Mouse (Mus musculus) limb, embryonic 14.5 days (tissue): ENCODE data around the gene Aff3. TPM values are rescaled to one million over a fixed set of nuclear protein-coding genes. Genes with fewer than 3 reads are reported as not detected.
A peak's percentile ranks its signal among the peaks of the same experiment; 100 is the strongest.

Source experiments
- ATAC-seq: fragments of 200-750 bp; cut with Nextera tagmentation; 2 replicates; pipeline ENCODE4 v1.8.0; 2017; ENCODE audit warnings: low read depth, moderate number of reproducible peaks, moderate TSS enrichment; ENCODE audit not compliant: low FRiP score
- DNase-seq: peaks from one replicate; pipeline ENCODE4 v3.0.0-alpha.2; 2015; ENCODE audit warnings: low spot score
- H3K27ac ChIP-seq: fragments of 300-500 bp; sonication (generic); replicated peaks from 2 replicates; pipeline ENCODE4 v1.5.1; 2014; ENCODE audit warnings: low read depth, mild to moderate bottlenecking, low read length, moderate library complexity, mixed read lengths
- H3K27me3 ChIP-seq: fragments of 300-500 bp; sonication (generic); 2 replicates; pipeline ENCODE4 v1.6.1; 2014; ENCODE audit warnings: low read length, mixed read lengths; ENCODE audit not compliant: control insufficient read depth, insufficient read depth
- H3K36me3 ChIP-seq: fragments of 300-500 bp; sonication (generic); 2 replicates; pipeline ENCODE4 v1.6.1; 2014; ENCODE audit warnings: mild to moderate bottlenecking, low read length, moderate library complexity, mixed read lengths; ENCODE audit not compliant: control insufficient read depth, insufficient read depth
- H3K4me1 ChIP-seq: fragments of 300-500 bp; sonication (generic); 2 replicates; pipeline ENCODE4 v1.6.1; 2014; ENCODE audit warnings: antibody characterized with exemption, low read length, mixed read lengths; ENCODE audit not compliant: control insufficient read depth, insufficient read depth
- H3K4me2 ChIP-seq: fragments of 300-500 bp; sonication (generic); replicated peaks from 2 replicates; pipeline ENCODE4 v1.6.1; 2014; ENCODE audit warnings: low read depth, mild to moderate bottlenecking, low read length, moderate library complexity; ENCODE audit not compliant: severe bottlenecking
- H3K4me3 ChIP-seq: fragments of 300-500 bp; sonication (generic); replicated peaks from 2 replicates; pipeline ENCODE4 v1.5.1; 2014; ENCODE audit warnings: low read length
- H3K9ac ChIP-seq: fragments of 300-500 bp; sonication (generic); 2 replicates; pipeline ENCODE4 v1.6.1; 2014; ENCODE audit warnings: mild to moderate bottlenecking, low read depth, low read length, moderate library complexity; ENCODE audit not compliant: severe bottlenecking
- H3K9me3 ChIP-seq: fragments of 300-500 bp; sonication (generic); 2 replicates; pipeline ENCODE4 v1.6.1; 2016; ENCODE audit warnings: low read length; ENCODE audit not compliant: control insufficient read depth
- POLR2A ChIP-seq: fragments of 200-500 bp; IDR thresholded peaks from 2 replicates; pipeline ENCODE4 v1.8.0; 2012; ENCODE audit warnings: inconsistent platforms, mild to moderate bottlenecking, moderate library complexity, borderline replicate concordance; ENCODE audit not compliant: insufficient read depth, insufficient read length; ENCODE audit errors: extremely low read depth
- WGBS: fragments of 180-500 bp; shearing (Covaris S2); extraction: QIAGEN DNeasy Blood & Tissue Kit; methylation state at CpG from one replicate; pipeline ENCODE4 v1.1.7; 2014; 5-methylcytosine and 5-hydroxymethylcytosine counted together
- polyA plus RNA-seq, 2 experiments: library from polyadenylated mRNA; depleted of rRNA in 1 of 2; stranded (reverse) in 1 of 2; unstranded in 1 of 2; fragments of >200 nt; fragmentation: Nextera tagmentation in 1 of 2; extraction: Ambion mirVana in 1 of 2; gene quantifications; 2 replicates each; pipeline versions ENCODE4 v1.2.1 to v1.2.3; 2012 to 2014

Aff3 gene
- polyA plus RNA-seq, 2 experiments, result 20.4 to 22.4 TPM

- no peak overlapping the region for H3K9ac ChIP-seq
- no peak overlapping the region for H3K27ac ChIP-seq
- H3K4me1 ChIP-seq, result peaks cover 43% of the 10 kb centered on the region
- no peak overlapping the region for H3K4me2 ChIP-seq
- no peaks in the 10 kb centered on the region for H3K36me3 ChIP-seq
- no peaks in the 10 kb centered on the region for H3K9me3 ChIP-seq
- TF ChIP-seq POLR2A, result no peak
- 5% methylated on average over 7 of the region's 7 CpGs for WGBS
- ATAC-seq (no peak), DNase-seq (no peak)
- H3K27me3 ChIP-seq, result no peaks in the 10 kb centered on the region
- H3K4me3 ChIP-seq, result no peak overlapping the region
Measured at GRCm38 (mm10) chr1:38631501-38632279, 33.1 kb downstream of the Aff3 start.

GRCm38 (mm10) chr1:38628901-38629585 is 35.7 kb downstream of the Aff3 start:
- ATAC-seq (no peak), DNase-seq (no peak)
- Histone ChIP-seq H3K36me3 (no peaks in the 10 kb centered on the region), H3K27me3 (no peaks in the 10 kb centered on the region), H3K4me1 (peaks cover 32% of the 10 kb centered on the region), H3K27ac (peak overlapping the region; percentile 97), H3K9me3 (no peaks in the 10 kb centered on the region), H3K9ac (peak overlapping the region; percentile 83; the same call in 1 of the 2 replicates), H3K4me2 (peak overlapping the region; percentile 78), H3K4me3 (no peak overlapping the region)
- WGBS, result 21% methylated on average over 11 of the region's 11 CpGs
- TF ChIP-seq POLR2A, result no peak

- no peaks in the 10 kb centered on the region for H3K9me3 ChIP-seq
- no peak for DNase-seq
- peak overlapping the region; percentile 97 for H3K27ac ChIP-seq
- H3K4me3 ChIP-seq, result peak overlapping the region; percentile 87
- peak overlapping the region; percentile 83 for H3K9ac ChIP-seq
- TF ChIP-seq POLR2A, result no peak
- H3K36me3 ChIP-seq, result no peaks in the 10 kb centered on the region
- no peaks in the 10 kb centered on the region for H3K27me3 ChIP-seq
- WGBS, result 18% methylated on average over 8 of the region's 8 CpGs
- H3K4me2 ChIP-seq, result peak overlapping the region; percentile 78
- peaks cover 32% of the 10 kb centered on the region for H3K4me1 ChIP-seq
- no peak for ATAC-seq
Measured at GRCm38 (mm10) chr1:38628426-38628825, 36.3 kb downstream of the Aff3 start.

GRCm38 (mm10) chr1:38627683-38628361 is 36.9 kb downstream of the Aff3 start:
- 0 out of 2 replicates have a peak, but pooled peaks have one; percentile 23 for TF ChIP-seq POLR2A
- WGBS, result under 1% methylated on average over 36 of the region's 42 CpGs
- DNase-seq, result peak; percentile 74

GRCm38 (mm10) chr1:38626739-38627661 is 37.8 kb downstream of the Aff3 start:
- ATAC-seq (peak; percentile 85), DNase-seq (peak; percentile 58)
- peaks cover 31% of the 10 kb centered on the region for H3K4me1 ChIP-seq
- no peak for TF ChIP-seq POLR2A
- no peaks in the 10 kb centered on the region for H3K27me3 ChIP-seq
- peak overlapping the region; percentile 78 for H3K4me2 ChIP-seq
- H3K4me3 ChIP-seq, result peak overlapping the region; percentile 87
- peak overlapping the region; percentile 83 for H3K9ac ChIP-seq
- no peaks in the 10 kb centered on the region for H3K9me3 ChIP-seq
- peak overlapping the region; percentile 97 for H3K27ac ChIP-seq
- no peaks in the 10 kb centered on the region for H3K36me3 ChIP-seq
- under 1% methylated on average over 46 of the region's 133 CpGs for WGBS

More at GRCm38 (mm10) chr1:38627683-38628361, 36.9 kb downstream of the Aff3 start:
- H3K4me3 ChIP-seq, result peak overlapping the region; percentile 87
- no peaks in the 10 kb centered on the region for H3K9me3 ChIP-seq
- no peaks in the 10 kb centered on the region for H3K36me3 ChIP-seq
- ATAC-seq, result peak; percentile 74
- H3K4me1 ChIP-seq, result peaks cover 32% of the 10 kb centered on the region
- peak overlapping the region; percentile 83 for H3K9ac ChIP-seq
- H3K27ac ChIP-seq, result peak overlapping the region; percentile 97
- no peaks in the 10 kb centered on the region for H3K27me3 ChIP-seq
- peak overlapping the region; percentile 78 for H3K4me2 ChIP-seq
